ENCODE assay signal across 18 mouse cellular contexts in the genomic region with DNA sequence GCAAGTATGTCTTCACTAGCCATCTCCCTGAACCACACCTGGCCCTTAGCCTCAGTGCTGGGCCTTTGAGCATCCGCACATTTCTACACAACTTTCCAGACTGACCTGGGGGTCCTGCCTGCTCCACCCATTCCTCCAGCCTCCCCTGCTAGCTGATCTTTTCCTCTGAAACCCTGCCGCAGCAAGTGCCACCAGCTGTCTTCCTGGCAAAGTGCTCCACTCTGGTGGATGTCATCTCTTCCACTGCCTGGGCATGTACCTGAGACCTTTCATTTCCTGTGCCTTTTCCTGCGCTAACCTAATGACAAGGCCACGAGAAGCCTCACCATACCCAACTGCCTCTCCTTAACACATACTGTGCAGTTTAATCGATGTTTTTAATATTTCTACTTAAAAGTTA. TPM values are rescaled to one million over a fixed set of nuclear protein-coding genes. Genes with fewer than 3 reads are reported as not detected.
"Had no signal": no experiment of that assay in that cellular context is flagged by ENCODE, and none has a peak within 500 bp of the region (broad histone marks: within the 10 kb centered on the region; RNA-seq: fewer than 3 reads in every experiment).

No protein-coding gene starts in this region.

- H3K4me2 ChIP-seq: lung, embryonic 15.5 days; midbrain, embryonic 12.5 days; neural tube, embryonic 12.5 days; stomach, embryonic 15.5 days had no signal

- H3K27me3 ChIP-seq: lung, embryonic 15.5 days; megakaryocyte, embryonic 14.5 days; midbrain, embryonic 12.5 days; neural tube, embryonic 12.5 days; stomach, embryonic 15.5 days had no signal

- H3K9me3 ChIP-seq: lung, embryonic 15.5 days; stomach, embryonic 15.5 days had no signal

- ATAC-seq: liver, postnatal 0 days; lung, postnatal 0 days had no signal

- H3K9ac ChIP-seq: liver, postnatal 0 days; lung, embryonic 15.5 days; midbrain, embryonic 12.5 days; neural tube, embryonic 12.5 days; stomach, embryonic 15.5 days had no signal

- H3K27ac ChIP-seq: lung, embryonic 15.5 days; macrophage; midbrain, embryonic 12.5 days; neural tube, embryonic 12.5 days; stomach, embryonic 15.5 days; stomach, postnatal 0 days had no signal

- H3K4me3 ChIP-seq: lung, embryonic 15.5 days; megakaryocyte, embryonic 14.5 days; midbrain, embryonic 12.5 days; neural tube, embryonic 12.5 days; stomach, embryonic 15.5 days had no signal

- H3K4me1 ChIP-seq: lung, embryonic 15.5 days; megakaryocyte, embryonic 14.5 days; midbrain, embryonic 12.5 days; neural tube, embryonic 12.5 days; stomach, embryonic 15.5 days had no signal

- H3K36me3 ChIP-seq: lung, embryonic 15.5 days; midbrain, embryonic 12.5 days; neural tube, embryonic 12.5 days had no signal

- DNase-seq: liver, postnatal 0 days; lung, adult 2 months; lung, postnatal 14 days; lung, postnatal 36 days; midbrain, embryonic 14.5 days; right cerebral cortex, postnatal 14 days; thymus, adult 2 months; thymus, postnatal 25 days; thymus, postnatal 4 days had no signal

RNA-seq across cellular contexts. Expression of a gene that starts 46.9 kb away (rescaled TPM):
- total RNA-seq: neutrophil, adult 5-6 weeks had no signal
